Mouse (Mus musculus) left cerebral cortex, postnatal 4 days (tissue): ENCODE data around the gene Palm2. TPM values are rescaled to one million over a fixed set of nuclear protein-coding genes. Genes with fewer than 3 reads are reported as not detected.

Experiments
- DNase-seq: peaks from one replicate; pipeline ENCODE4 v3.0.0-alpha.2; 2022
- intact Hi-C: fragments of 180-260 bp; cut with DNase I; formaldehyde crosslinking; loops from one replicate; pipeline ENCODE4 v1.15.1; 2025
- total RNA-seq, 2 experiments: library from RNA; stranded (reverse); gene quantifications; 2 replicates each; pipeline ENCODE4 v1.2.3; 2021

The Palm2 gene
- total RNA-seq, 2 experiments from 2014 or later, result 74.0 to 80.4 TPM

GRCm38 (mm10) chr4:57732351-57732750 lies 298.3 kb downstream of the Palm2 start:
- DNase-seq, result no peak
- intact Hi-C loops, result no loop called here

- no peak for DNase-seq
- intact Hi-C loops, result no loop called here
Measured at GRCm38 (mm10) chr4:57733445-57733844, 299.4 kb downstream of the Palm2 start.

GRCm38 (mm10) chr4:57735426-57735825 lies 301.4 kb downstream of the Palm2 start:
- DNase-seq, result no peak
- intact Hi-C loops, result no loop called here

- no peak for DNase-seq
- intact Hi-C loops, result no loop called here
Measured at GRCm38 (mm10) chr4:57738856-57739552, 305.0 kb downstream of the Palm2 start.

- intact Hi-C loops, result no loop called here
Measured at GRCm38 (mm10) chr4:57743325-57743929, 309.4 kb downstream of the Palm2 start.

GRCm38 (mm10) chr4:57750651-57751050 lies 316.6 kb downstream of the Palm2 start:
- intact Hi-C loops, result no loop called here
- DNase-seq, result no peak

More at GRCm38 (mm10) chr4:57743325-57743929, 309.4 kb downstream of the Palm2 start:
- DNase-seq, result no peak

GRCm38 (mm10) chr4:57751054-57751453 lies 317.0 kb downstream of the Palm2 start:
- no peak for DNase-seq
- intact Hi-C loops, result no loop called here

GRCm38 (mm10) chr4:57751566-57751965 lies 317.5 kb downstream of the Palm2 start:
- intact Hi-C loops, result no loop called here
- DNase-seq, result no peak

GRCm38 (mm10) chr4:57755085-57755484 lies 321.0 kb downstream of the Palm2 start:
- DNase-seq, result no peak
- intact Hi-C loops, result no loop called here

GRCm38 (mm10) chr4:57757997-57758396 lies 323.9 kb downstream of the Palm2 start:
- DNase-seq, result no peak
- intact Hi-C loops, result no loop called here

Other genes starting within 250 kb of the Palm2 start
- 10 to 100 TPM in 1 of 2 experiments, 1 to 10 TPM in 1; 9.6 to 12.1 TPM for gene Ptpn3, start 132.4 kb upstream of the Palm2 start, total RNA-seq
- 10 to 100 TPM; 12.2 to 15.4 TPM for gene Pakap, start 133.9 kb downstream of the Palm2 start, total RNA-seq